Mouse (Mus musculus): Measurements from ENCODE around the gene Tpm1.

Tpm1 gene

DNA sequence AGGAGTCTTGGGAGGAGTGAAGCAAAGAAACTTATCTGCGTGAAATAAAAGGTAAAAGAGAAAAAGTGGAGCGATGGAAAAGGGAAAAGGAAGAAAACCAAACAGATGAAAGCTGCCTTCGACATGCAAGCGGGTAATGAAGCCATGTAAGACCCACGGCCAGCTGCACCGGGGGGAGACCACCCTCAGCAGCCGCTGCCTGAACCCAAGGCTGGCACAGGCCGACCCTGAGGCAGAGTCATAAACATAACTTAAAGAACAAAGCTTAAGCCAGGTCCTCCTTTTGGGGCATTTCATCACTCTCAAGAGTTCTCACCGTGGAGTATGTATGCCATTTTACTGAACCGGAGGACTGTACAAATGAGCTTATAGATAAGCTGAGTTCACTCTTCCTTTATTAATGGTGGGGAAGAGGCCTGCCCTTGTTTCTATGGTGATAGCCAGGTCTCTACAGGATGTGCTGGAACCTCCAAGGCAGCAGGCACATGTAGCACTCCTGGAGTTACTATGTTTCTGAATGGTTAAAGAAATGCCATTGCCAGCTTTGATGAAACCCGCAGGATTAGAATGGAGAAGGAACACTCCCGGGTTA, 21.0 kb downstream of the Tpm1 start:
- DNase-seq (ENCODE audit: low spot score in 2 of 2) = no peak

DNA sequence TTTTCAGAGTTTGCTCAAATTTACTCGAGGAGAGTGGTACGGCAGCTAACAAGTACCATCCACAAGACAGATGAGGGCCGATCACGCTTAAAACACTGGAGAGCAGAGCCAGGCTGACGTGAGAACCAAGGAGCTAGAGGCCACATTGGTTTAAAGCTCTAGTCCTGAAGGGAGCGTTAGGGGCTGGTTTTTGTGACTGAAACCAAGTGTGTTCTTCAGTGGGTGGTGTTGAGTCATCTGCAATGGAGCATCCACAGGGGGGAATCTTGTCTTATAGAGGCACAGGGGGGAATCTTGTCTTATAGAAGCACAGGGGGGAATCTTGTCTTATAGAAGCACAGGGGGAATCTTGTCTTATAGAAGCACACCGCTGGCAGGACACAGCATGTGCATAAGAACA, 22.3 kb downstream of the Tpm1 start:
- no peak for DNase-seq (ENCODE audit: low spot score in 2 of 2)

DNA sequence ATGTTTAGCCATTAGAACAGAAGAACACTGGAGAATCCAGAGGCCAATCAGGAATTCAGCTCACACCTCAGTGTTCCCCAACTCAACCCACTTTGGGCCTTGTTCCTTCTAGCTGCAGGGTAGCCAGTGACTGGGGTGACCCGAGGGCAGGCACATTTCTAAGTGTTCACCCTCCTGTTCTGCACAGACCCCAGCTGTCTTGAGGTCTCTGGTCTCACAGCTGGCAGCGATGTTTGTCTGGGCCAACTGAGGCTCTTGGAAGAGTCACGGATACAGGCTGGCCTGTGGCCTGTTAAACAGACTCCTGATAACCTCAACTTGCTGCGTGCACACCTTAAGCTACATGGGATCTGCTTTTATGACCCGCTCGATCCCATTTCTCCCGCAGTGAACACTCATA, 23.1 kb downstream of the Tpm1 start:
- no peak for DNase-seq (ENCODE audit: low spot score in 2 of 2)

DNA sequence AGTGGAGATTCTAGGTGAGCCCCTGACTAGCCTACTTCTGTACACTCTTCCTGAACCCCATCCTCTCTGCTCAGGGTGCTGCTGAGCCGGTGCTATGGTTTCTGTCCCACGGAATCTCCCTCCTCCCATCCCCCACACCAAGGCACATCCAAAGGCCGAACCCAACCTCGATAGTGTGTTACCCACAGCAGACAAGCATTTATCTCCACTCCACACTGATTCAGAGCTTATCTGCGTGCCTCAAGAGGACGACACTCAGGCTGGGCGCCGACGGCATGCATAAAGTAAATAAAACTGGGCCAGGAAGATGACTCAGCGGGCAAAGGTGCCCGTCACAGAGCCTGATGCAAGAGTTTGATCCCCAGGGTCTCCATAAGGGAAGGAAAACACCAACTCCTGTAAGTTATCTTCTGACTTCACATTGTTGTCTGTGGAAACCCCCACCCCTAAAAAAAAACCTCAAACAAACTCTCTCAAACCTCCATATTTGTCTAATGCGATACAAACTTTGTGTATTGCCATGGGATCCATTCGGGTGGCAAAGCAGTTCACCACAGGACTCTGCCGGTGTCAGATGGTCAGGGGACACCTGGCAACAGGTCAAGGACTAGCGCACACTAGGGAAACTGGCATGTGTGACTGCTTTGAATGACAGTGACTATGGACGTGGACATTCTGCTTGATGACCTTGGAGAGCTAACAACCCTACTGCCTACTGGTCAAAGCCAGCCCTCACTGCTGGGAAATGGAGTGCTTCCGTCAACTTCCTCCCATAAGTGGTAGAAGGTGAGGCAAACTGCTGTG, 24.1 kb downstream of the Tpm1 start:
- DNase-seq (ENCODE audit: low spot score in 2 of 2) = no peak

DNA sequence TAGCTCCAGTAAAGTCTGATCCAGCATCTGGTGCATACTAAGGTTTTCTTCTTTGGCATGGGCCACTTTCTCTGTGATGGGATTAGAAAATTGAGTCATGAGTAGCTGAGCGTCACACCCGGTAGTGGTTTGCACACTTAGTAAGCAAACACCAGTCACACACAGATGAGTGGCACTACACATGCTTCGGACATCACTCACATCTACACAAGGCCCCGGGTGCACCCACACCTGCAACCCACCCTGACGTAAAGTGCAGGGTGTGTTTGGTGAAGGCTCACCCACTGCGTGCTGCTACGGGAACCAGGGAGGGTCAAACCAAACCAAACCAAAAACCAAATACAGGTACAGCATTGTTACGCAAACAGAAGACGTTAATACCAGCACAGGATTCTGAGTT, 25.8 kb downstream of the Tpm1 start:
- DNase-seq (ENCODE audit: low spot score in 2 of 2) = no peak

DNA sequence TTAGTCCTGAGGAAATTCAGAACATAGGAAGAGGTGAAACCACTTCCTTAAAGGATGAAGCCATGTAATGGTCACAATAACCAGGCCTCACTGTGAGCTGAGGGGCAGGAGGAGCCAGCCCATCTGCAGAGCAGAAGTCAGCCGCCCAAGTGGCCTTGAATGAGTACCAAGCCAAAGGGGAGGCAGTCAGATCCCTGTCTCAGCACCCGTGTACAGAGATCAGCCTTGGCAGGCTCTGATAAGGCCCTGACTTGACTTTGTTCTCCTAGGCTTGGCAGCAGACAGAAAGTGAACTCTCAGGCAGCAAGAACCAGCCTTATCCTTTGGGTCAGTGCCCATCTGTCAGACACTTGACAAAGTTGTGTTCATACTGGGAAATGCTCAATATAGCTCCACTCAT, 29.1 kb downstream of the Tpm1 start:
- DNase-seq (ENCODE audit: low spot score in 2 of 2) = no peak

DNA sequence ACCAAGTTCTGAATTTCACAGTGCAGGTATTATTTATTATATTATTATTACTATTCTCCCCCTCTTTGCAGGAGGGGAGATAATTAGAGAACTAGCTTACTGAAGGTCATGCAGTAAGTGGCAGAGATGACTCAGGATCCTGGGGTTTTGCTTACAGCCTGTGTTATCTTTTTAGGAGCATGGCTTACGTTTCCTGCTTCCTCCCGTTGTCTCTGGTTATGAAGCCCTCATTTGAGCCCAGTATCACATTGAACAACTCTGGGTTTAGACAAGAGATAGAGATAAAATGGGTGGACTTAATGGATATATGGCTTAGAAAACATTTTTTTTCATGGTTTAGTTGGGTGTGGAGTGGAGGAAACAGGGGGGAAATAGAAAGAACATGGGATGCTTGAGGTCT, 35.7 kb downstream of the Tpm1 start:
- no peak for DNase-seq (ENCODE audit: low spot score in 2 of 2)

DNA sequence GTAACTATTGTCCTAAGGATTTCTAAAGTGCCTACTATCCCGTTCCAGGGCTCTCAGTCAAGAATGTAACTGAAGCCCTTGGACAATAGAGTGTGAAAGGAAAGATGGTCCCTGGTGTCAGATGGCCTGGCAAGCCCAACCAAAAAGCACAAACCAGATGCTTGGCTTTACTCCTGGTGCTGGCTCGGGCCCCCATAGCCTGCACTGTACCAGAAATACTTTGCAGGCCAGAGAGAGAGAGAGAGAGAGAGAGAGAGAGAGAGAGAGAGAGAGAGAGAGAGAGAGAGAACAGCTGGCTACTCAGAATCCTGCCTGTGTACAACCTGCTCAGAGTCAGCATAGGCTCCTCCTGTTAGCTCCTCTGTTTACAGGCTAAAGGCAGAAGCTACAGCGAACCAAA, 36.7 kb downstream of the Tpm1 start:
- DNase-seq (ENCODE audit: low spot score in 2 of 2) = no peak

DNA sequence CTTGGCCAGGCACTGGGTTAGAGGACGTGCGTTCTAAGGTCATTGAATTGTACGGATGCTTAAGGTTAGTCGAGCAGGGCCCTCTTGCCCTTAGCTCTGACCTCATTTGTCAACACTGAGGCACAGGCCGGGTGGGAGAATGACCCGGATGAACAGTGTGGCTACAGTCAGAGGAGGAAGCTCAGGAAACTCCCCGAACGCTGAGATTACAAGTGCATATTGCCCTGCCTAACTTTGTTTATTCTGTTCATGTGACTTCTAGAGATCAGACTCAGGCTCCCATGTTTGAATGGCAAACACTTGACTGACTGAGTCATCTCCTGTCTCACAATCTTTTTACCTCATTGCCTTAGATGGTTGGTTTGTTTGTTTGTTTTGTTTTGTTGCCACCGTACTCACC, 37.7 kb downstream of the Tpm1 start:
- no peak for DNase-seq (ENCODE audit: low spot score in 2 of 2)

DNA sequence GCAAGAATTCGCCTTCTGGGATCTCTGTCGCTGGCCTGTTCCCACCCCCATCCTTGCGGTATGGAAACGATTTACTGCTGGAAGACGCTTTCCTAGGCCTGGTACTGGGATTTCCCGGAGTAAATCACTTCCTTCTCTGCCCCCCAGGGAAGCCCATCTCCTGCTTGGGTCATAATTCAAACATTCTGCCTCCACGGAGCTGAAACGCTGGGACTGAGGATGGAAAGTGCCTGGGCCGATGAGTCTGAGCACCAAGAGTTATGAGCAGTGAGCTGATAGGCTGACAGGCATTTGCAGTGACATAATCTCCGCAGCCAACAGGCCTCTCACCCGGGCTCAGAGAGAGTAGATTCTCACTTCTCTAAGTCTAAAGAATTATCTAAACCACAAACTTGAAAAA, 40.4 kb downstream of the Tpm1 start:
- no peak for DNase-seq (ENCODE audit: low spot score in 2 of 2)

DNA sequence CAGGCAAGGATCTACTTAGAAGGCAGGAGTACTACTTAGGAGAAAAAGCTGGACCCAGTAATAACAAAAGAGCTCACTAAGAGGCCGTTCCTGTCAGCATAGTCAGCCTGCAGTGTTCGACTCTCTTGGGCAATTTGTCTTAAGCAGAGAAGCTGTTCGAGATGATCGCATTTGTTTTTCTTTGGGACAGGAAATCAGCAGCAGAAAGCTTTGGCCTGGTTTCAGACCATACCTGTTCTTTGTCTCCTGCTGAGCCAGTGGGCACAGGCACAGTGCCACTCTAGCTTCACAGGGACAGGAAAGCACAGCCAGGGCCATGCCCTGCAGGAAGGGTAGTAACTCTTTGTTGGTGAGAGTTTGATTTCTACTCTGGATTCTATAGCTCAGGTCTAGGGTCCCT, 42.8 kb downstream of the Tpm1 start:
- no peak for DNase-seq (ENCODE audit: low spot score in 2 of 2)

DNA sequence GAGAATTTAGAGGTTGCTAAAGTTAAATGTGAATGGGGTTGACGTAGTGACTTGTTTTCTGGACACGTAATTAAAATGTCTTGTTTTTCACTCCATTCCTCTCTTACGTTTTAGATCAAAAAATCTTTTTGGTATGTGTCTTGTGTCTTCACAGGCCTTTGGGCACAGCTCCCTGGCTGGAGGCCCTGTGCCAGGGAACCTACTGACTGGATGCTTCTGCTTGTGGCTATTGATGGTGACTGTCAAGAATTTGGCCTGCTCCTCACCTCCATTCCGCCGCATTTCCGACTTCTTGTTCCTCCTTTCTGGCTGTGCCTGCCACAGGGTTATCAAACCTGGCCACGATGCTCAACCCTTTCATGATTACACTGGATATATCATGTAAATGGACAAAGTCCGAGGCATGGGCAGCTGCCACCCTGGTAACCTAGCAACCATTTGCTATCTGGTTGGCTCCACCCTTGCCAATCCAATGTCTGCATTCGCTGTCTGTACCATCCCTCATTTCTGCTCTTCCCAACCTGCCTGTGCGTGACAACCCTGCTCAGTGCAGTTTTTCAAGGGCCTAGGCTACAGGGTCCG, 44.0 kb downstream of the Tpm1 start:
- DNase-seq (ENCODE audit: low spot score in 2 of 2) = peak in 1 of 2 experiments; percentile 64

DNA sequence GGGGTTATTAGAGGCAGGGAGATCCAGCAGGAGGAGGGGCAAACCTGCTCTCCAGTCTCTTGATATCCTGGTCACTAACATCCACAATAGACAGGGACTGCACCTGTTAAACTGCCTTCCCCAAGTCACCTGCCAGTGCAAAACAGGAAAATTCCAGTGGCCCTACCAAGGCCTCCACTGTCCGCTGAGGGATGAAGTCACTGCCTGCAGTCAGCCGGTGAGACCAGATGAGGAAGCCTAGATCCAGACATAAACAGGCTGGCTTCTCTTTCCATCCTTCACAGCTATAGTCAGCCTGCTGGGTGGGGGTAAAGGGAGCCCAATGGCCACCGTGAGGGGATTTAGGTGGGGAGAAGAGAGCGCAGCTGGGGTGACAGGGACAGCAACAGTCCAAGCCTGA, 45.5 kb downstream of the Tpm1 start:
- DNase-seq (ENCODE audit: low spot score in 2 of 2) = no peak

DNA sequence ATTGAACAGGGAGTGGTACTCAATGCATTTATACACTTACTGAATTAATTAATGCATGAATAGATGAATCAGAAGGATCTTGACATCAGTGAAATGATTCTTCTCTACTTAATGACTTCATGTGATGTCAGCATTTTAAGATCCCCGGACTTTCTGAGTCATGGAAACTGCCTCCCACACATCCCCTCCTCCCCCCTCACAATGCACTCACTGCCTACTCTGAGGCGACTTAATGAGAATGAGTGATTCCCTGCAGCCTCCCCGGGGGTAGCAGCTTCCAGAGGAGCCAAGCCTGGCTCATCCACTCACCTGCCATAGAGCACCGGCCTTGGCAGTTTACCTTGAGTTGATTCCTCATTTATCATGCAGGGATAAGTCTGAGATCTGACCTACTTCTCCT, 46.0 kb downstream of the Tpm1 start:
- DNase-seq (ENCODE audit: low spot score in 2 of 2) = no peak

DNA sequence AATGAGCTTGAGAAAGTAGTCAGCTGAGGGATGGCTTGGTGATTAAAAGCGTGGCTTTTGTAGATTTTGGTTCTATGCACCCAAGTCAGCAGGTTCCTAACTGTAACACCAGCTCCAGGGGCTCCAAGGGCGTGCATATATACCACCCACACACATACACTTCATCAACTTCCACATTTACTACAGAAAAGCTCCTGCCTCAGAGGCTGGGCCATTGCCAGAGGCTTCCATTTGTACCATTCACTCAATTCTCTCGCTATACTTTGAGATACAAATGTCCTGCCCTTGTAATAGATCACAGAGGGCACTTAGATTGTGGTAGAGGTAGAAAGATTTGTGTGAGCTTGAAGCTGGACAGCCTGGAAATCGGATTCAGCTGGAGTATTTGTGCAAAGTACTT, 47.7 kb downstream of the Tpm1 start:
- no peak for DNase-seq (ENCODE audit: low spot score in 2 of 2)

DNA sequence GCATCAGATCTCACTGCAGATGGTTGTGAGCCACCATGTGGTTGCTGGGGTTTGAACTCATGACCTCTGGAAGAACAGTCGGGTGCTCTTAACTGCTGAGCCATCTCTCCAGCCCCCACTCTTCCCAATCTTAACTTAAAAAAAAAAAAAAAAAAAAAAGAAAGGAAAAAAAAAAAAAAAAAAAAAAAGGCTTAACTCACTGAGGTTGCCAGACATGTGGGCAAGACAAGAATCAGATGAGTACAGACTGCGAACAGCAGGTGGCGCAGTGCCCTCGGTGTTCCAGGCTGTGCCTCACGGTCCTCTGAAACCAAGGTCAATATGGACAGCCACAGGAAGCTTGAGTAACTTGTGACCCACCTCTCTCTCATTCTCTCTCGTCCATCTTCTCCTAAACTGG, 48.2 kb downstream of the Tpm1 start:
- peak; percentile 71 to 80 for DNase-seq (ENCODE audit: low spot score in 2 of 2)

DNA sequence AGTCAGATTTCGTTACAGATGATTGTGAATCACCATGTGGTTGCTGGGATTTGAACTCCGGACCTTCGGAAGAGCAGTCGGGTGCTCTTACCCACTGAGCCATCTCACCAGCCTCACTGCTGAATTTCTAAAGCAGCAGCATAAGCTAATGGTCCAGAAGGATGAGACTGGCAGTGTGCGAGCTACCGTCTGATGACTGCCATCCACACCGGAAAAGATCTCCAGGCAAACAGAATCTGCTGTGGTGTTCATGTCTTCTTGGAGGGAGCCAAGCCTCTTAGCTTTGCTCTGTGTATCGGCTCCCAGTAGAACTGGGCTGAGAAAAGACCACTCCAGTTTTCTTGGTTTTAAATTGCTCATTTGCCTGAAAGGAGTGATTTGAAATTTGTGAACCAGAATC, 49.5 kb downstream of the Tpm1 start:
- no peak for DNase-seq (ENCODE audit: low spot score in 2 of 2)

DNA sequence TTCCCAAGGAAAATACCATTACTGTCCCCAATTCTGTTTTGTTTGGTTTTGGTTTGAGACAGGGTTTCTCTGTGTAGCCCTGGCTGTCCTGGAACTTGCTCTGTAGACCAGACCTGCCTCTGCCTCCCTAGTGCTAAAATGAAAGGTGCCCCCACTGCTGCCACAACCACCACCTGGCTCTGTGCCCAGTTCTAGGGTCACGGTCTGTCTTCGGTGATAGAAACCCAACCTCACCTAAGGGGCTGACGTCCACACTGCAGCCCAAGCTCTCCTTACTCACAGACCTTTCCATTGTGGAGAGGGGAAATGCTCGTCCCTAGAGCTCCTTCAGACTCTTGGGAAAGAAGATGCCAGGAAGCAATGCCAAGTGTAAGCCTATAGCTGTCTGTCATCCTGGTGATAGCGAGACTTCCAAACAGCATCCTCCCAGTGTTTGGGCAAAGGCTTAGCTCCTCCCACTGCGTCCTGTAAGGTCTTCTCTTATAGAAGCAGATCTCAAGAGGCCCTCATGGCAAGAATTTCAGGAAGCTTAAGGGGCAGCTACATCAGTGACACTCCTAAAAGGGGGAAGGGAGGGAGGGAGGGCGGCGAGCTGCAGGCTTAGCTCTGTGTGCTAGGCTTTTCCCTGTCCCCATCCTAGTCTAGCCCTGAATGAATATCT, 57.3 kb downstream of the Tpm1 start:
- no peak for DNase-seq (ENCODE audit: low spot score in 2 of 2)

DNA sequence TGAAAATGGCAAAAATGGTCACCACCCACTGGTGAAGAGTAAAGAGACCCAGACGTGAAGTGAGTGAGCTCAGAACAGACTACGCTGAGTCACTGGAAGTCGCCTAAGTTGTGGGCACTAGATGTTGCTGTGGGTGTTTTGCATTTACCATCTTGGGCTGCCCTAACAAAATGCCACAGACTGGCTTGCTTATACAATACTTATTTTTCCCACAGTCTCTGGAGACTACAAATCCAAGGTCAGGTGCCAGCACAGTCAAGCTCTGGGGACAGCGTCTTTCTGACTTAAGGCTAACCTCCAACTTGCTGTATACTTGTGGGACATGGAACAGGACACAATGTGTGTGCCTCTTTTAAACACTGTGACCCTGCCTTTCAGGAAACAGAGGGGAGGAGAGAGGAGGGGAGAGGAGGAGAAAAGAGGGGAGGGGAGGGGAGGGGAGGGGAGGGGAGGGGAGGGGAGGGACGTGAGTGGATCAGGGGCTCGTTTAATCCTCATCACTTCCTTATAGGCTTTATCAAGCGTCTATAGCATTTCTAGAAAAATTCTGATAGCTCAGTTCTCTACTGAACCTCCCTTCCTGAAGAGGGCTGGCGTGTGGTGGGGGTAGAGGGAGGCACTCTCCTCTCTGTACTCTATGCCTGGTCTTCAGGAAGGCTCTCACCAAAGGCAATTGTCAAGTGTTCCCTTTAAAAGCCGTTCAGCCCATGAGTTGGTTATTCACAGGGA, 58.0 kb downstream of the Tpm1 start:
- no peak for DNase-seq (ENCODE audit: low spot score in 2 of 2)

DNA sequence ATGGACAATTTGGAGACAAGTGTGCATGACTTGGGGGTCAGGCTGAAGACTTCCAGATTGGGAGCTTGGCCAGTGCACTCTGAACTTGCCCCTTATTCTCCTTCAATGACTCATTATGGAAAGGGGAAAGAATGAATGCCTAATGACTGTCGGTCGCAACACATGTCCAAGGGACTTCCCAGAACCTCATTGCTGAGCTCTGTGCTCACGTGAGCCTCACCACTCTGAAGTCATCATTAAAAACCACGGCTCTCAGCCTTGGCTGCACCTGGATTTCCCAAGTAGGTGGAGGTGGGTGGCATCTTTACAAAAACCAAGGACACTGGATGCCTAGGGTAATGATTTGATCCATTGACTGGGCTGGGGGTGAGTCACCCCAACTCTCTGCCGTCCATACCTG, 59.2 kb downstream of the Tpm1 start:
- DNase-seq (ENCODE audit: low spot score in 2 of 2) = no peak

DNA sequence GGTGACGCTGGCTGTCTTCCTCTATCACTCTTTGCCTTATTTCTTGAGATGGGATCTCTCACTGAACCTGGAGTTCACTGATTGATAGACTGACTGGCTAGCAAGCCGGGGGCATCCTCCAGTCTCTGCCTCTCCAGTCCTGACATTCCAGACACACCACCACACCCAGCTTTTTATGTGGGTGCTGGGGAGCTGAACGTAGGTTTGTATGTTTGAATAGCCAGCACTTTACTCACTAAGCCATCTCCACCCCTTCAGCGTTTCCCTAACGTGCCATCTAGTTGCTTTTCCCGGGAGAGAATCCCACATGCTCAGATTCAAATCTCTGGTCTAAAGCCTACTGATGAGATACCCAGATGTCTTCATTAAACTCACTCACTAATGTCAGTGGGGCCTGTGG, 59.6 kb downstream of the Tpm1 start:
- DNase-seq (ENCODE audit: low spot score in 2 of 2) = no peak

DNA sequence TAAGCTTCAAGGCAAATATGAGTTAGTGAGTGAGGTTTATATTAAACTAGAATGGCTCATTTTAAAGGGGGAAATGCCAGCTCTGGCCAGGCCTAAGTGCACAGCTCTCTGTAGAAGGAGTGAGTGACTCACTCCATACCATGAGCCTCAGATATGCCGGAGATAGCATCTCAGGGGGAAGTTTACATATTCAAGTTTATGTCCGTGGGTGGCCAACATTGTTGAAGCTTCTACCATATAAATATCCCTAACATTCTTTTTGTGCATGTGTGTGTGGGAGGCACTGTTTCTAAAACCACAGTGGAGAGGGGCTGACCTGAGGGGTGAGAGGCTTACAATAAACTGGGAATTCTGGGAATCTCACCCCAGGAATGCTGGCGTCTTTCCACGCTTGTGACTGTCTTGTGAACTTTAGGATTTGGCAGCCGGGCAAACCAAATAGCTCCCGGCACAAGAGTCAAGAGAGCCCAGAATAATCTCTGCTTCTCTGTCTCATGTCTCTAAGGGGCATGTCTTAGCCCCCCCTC, 60.3 kb downstream of the Tpm1 start:
- peak in 1 of 2 experiments; percentile 41 for DNase-seq (ENCODE audit: low spot score in 2 of 2)

Measured in right cerebral cortex, postnatal 10 days (tissue).